Mouse (Mus musculus) embryonic facial prominence, embryonic 15.5 days (tissue): ENCODE measurements around the gene C1qtnf6. TPM values are rescaled to one million over a fixed set of nuclear protein-coding genes. Genes with fewer than 3 reads are reported as not detected.
A peak's percentile ranks its signal among the peaks of the same experiment; 100 is the strongest.

Source experiments
- ATAC-seq: fragments of 200-750 bp; cut with Nextera tagmentation; 2 replicates; pipeline ENCODE4 v1.8.0; 2017; ENCODE audit warnings: low read depth, moderate TSS enrichment; ENCODE audit not compliant: insufficient number of reproducible peaks, low FRiP score, low TSS enrichment
- H3K27ac ChIP-seq: fragments of 300-500 bp; sonication (generic); replicated peaks from 2 replicates; pipeline ENCODE4 v1.5.1; 2015; ENCODE audit warnings: mild to moderate bottlenecking, inconsistent platforms
- H3K27me3 ChIP-seq: fragments of 300-500 bp; sonication (generic); 2 replicates; pipeline ENCODE4 v1.6.1; 2015; ENCODE audit warnings: inconsistent platforms
- H3K36me3 ChIP-seq: fragments of 300-500 bp; sonication (generic); 2 replicates; pipeline ENCODE4 v1.6.1; 2015; ENCODE audit warnings: mild to moderate bottlenecking, inconsistent platforms
- H3K4me1 ChIP-seq: fragments of 300-500 bp; sonication (generic); 2 replicates; pipeline ENCODE4 v1.6.1; 2015; ENCODE audit warnings: inconsistent platforms
- H3K4me2 ChIP-seq: fragments of 300-500 bp; sonication (generic); replicated peaks from 2 replicates; pipeline ENCODE4 v1.6.1; 2015; ENCODE audit warnings: mild to moderate bottlenecking, inconsistent platforms
- H3K4me3 ChIP-seq: fragments of 300-500 bp; sonication (generic); replicated peaks from 2 replicates; pipeline ENCODE4 v1.5.1; 2015; ENCODE audit warnings: mild to moderate bottlenecking, inconsistent platforms
- H3K9ac ChIP-seq: fragments of 300-500 bp; sonication (generic); 2 replicates; pipeline ENCODE4 v1.6.1; 2015; ENCODE audit warnings: inconsistent platforms
- H3K9me3 ChIP-seq: fragments of 300-500 bp; sonication (generic); replicated peaks from 2 replicates; pipeline ENCODE4 v1.6.1; 2016; ENCODE audit warnings: inconsistent platforms
- WGBS: fragments of 180-500 bp; shearing (Covaris S2); methylation state at CpG from one replicate; pipeline ENCODE4 v1.1.7; 2015; 5-methylcytosine and 5-hydroxymethylcytosine counted together
- polyA plus RNA-seq: library from polyadenylated mRNA; unstranded; fragments of >200 nt; fragmentation: Nextera tagmentation; extraction: Ambion mirVana; gene quantifications from 2 replicates; pipeline ENCODE4 v1.2.1, GENCODE M21; 2015

C1qtnf6 gene
- polyA plus RNA-seq, 1 experiment from 2014 or later = 65.9 TPM

GRCm38 (mm10) chr15:78478073-78478472 is 53.1 kb downstream of the C1qtnf6 start:
- H3K27ac ChIP-seq = no peak overlapping the region
- H3K9me3 ChIP-seq = no peaks in the 10 kb centered on the region
- no peaks in the 10 kb centered on the region for H3K36me3 ChIP-seq
- no peak overlapping the region for H3K4me2 ChIP-seq
- H3K27me3 ChIP-seq = 0 out of 2 replicates have a peak, but pooled peaks cover 5% of the 10 kb centered on the region
- ATAC-seq = no peak
- WGBS = 86% methylated on average over 4 of the region's 4 CpGs
- no peaks in the 10 kb centered on the region for H3K4me1 ChIP-seq
- no peak overlapping the region for H3K9ac ChIP-seq
- H3K4me3 ChIP-seq = no peak overlapping the region

- Histone ChIP-seq H3K36me3 (no peaks in the 10 kb centered on the region), H3K4me3 (no peak overlapping the region), H3K27ac (no peak overlapping the region), H3K9ac (no peak overlapping the region), H3K27me3 (0 out of 2 replicates have a peak, but pooled peaks cover 5% of the 10 kb centered on the region), H3K9me3 (no peaks in the 10 kb centered on the region), H3K4me2 (no peak overlapping the region), H3K4me1 (no peaks in the 10 kb centered on the region)
- WGBS = 72% methylated on average over 1 of the region's 1 CpGs
- no peak for ATAC-seq
Observed at GRCm38 (mm10) chr15:78476878-78477277, 54.3 kb downstream of the C1qtnf6 start.

- Histone ChIP-seq H3K36me3 (no peaks in the 10 kb centered on the region), H3K4me3 (no peak overlapping the region), H3K9ac (no peak overlapping the region), H3K27me3 (0 out of 2 replicates have a peak, but pooled peaks cover 3% of the 10 kb centered on the region), H3K27ac (no peak overlapping the region), H3K9me3 (no peaks in the 10 kb centered on the region), H3K4me2 (no peak overlapping the region), H3K4me1 (no peaks in the 10 kb centered on the region)
- WGBS = 55% methylated on average over 3 of the region's 3 CpGs
- peak; percentile 25; the same call in 1 of the 2 replicates for ATAC-seq
Observed at GRCm38 (mm10) chr15:78475604-78476031, 55.6 kb downstream of the C1qtnf6 start.

- Histone ChIP-seq H3K9ac (no peak overlapping the region), H3K36me3 (no peaks in the 10 kb centered on the region), H3K4me2 (no peak overlapping the region), H3K4me3 (no peak overlapping the region), H3K4me1 (no peaks in the 10 kb centered on the region), H3K27ac (no peak overlapping the region), H3K9me3 (no peaks in the 10 kb centered on the region), H3K27me3 (0 out of 2 replicates have a peak, but pooled peaks cover 3% of the 10 kb centered on the region)
- WGBS = 84% methylated on average over 6 of the region's 6 CpGs
- ATAC-seq = no peak
Observed at GRCm38 (mm10) chr15:78473442-78473841, 57.8 kb downstream of the C1qtnf6 start.

Other genes with a start within 250 kb of the C1qtnf6 start
- 1.2 and 1.5 TPM in 2 replicates for gene Csf2rb2, start 225.7 kb downstream of the C1qtnf6 start, polyA plus RNA-seq
- 6.4 and 6.9 TPM in 2 replicates for gene Csf2rb, start 205.7 kb downstream of the C1qtnf6 start, polyA plus RNA-seq
- 0.83 TPM in 1 of 2 replicates, not detected in the other for gene Tex33, start 135.5 kb downstream of the C1qtnf6 start, polyA plus RNA-seq
- gene Tst, start 125.5 kb downstream of the C1qtnf6 start, polyA plus RNA-seq = 49.1 and 68.9 TPM in 2 replicates
- 2.8 and 4.1 TPM in 2 replicates for gene Mpst, start 125.0 kb downstream of the C1qtnf6 start, polyA plus RNA-seq
- 59.0 and 62.5 TPM in 2 replicates for gene Kctd17, start 102.9 kb downstream of the C1qtnf6 start, polyA plus RNA-seq
- 2.7 and 3.4 TPM in 2 replicates for gene Tmprss6, start 62.8 kb downstream of the C1qtnf6 start, polyA plus RNA-seq
- 0.24 and 0.41 TPM in 2 replicates for gene Il2rb, start 36.1 kb downstream of the C1qtnf6 start, polyA plus RNA-seq
- gene Sstr3, start 13.3 kb upstream of the C1qtnf6 start, polyA plus RNA-seq = not detected in 2 replicates
- gene Rac2, start 41.4 kb upstream of the C1qtnf6 start, polyA plus RNA-seq = 34.6 and 37.1 TPM in 2 replicates
- 13.8 and 14.3 TPM in 2 replicates for gene Cyth4, start 65.6 kb upstream of the C1qtnf6 start, polyA plus RNA-seq
- gene Elfn2, start 187.4 kb upstream of the C1qtnf6 start, polyA plus RNA-seq = 0.09 and 0.21 TPM in 2 replicates
- 21.3 and 22.8 TPM in 2 replicates for gene Mfng, start 242.1 kb upstream of the C1qtnf6 start, polyA plus RNA-seq